Mouse (Mus musculus): Measurements from ENCODE around the gene Frmpd4. TPM values are rescaled to one million over a fixed set of nuclear protein-coding genes. Genes with fewer than 3 reads are reported as not detected.

The Frmpd4 gene
- total RNA-seq (2021): 10 to 100 TPM; 40.4 to 42.1 TPM

DNA sequence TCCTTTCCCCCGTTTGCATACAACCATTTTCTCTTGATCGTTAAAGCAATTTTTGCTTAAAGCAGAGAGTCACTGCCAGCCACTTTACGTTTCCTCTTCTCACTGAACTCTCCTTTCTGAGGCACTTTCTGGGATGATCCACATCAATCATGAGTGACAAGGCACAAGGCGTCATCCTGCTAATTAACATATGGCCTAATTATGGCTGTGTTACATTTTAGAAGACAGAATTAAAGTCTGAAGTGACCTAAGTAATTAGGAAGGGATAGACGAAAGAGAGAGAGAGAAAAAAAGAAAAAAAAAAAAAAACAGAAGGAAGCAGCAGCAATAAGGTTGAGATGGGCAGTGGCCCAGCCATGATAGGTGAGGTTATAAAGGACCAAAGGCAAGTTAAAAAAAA is at the start of gene Frmpd4:
Gene Frmpd4 (minus strand): TSS at position 101 of the 400 bp plus-strand sequence.
- intact Hi-C loops (cut with DNase I): no loop called here

DNA sequence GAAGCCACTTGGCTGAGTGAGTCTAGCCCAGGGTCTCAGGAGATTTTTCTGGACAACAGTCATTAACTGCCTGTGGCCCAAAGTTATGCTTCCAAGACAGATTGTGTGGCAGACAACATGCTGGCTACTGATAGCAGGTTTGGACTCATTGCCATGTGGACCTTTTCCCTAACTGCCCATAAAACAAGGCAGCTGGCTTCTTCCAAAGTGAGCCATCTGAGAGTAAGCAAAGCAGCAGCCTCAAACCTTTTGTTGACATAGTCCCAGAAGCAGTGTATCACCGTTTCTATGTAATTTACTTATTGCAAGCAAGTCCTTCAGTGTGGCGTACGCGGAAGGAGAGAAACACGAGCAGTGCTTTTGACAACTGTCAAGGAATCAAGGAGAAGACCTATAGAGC is 18.2 kb upstream of the Frmpd4 start:
- intact Hi-C loops (cut with DNase I): no loop called here
- DNase-seq (ENCODE audit: low spot score in 2 of 2): no peak

More for the DNA sequence above, at the start of gene Frmpd4:
- no peak for DNase-seq (ENCODE audit: low spot score in 2 of 2)

- intact Hi-C loops (cut with DNase I): no loop called here
Measured at GRCm38 (mm10) chrX:168584303-168584702, 7.3 kb upstream of the Frmpd4 start.

GRCm38 (mm10) chrX:168571808-168572207 is 5.2 kb downstream of the Frmpd4 start:
- intact Hi-C loops (cut with DNase I): no loop called here

More at GRCm38 (mm10) chrX:168584303-168584702, 7.3 kb upstream of the Frmpd4 start:
- no peak for DNase-seq (ENCODE audit: low spot score in 2 of 2)

GRCm38 (mm10) chrX:168569231-168569630 is 7.8 kb downstream of the Frmpd4 start:
- intact Hi-C loops (cut with DNase I): no loop called here
- DNase-seq (ENCODE audit: low spot score in 2 of 2): peak; percentile 28 to 71

More at GRCm38 (mm10) chrX:168571808-168572207, 5.2 kb downstream of the Frmpd4 start:
- DNase-seq (ENCODE audit: low spot score in 2 of 2): no peak

DNA sequence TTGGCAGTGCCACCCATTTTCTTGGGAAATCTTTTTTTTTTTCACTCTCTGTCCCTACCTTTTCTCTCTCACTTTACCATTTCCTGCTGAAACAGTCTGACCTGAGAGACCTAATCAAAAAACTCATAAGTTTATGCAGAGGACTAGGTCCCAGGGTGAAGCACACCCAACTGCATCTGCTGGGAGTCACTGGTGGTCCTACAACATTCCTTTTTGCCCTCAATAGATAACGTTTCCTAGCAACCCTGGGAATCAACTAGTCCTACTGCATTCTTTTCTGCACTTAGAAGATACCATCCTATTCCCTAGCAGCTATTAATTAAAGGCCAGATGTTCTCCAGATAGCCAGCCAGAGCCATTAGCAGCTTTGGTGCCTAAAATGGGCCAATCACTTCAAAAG is 71.8 kb downstream of the Frmpd4 start:
- intact Hi-C loops (cut with DNase I): no loop called here
- DNase-seq (ENCODE audit: low spot score in 2 of 2): no peak

- DNase-seq (ENCODE audit: low spot score in 2 of 2): no peak
- intact Hi-C loops (cut with DNase I): no loop called here
Measured at GRCm38 (mm10) chrX:168455233-168455632, 121.8 kb downstream of the Frmpd4 start.

DNA sequence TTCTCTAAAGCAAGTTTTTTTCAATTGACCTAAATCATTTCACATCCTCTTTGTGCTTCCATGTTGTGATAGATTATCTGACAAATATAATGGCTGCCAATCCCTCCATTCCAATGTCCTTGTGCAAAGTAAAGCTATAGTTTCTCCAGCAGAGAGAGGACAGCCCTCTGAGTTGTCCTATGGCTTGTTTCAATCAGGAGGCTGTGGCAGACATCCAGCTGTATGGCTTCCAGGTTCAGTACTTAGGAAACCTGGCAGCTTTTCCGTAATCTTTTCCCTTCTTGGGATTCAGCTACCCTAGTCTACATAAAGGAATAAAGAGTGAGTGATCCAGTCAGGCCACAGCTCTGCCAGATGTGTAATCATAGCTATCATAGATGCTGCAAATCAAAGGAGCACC is 145.8 kb downstream of the Frmpd4 start:
- intact Hi-C loops (cut with DNase I): no loop called here
- no peak for DNase-seq (ENCODE audit: low spot score in 2 of 2)

- DNase-seq (ENCODE audit: low spot score in 2 of 2): peak; percentile 6 to 67
- intact Hi-C loops (cut with DNase I): no loop called here
Measured at GRCm38 (mm10) chrX:168429814-168430213, 147.2 kb downstream of the Frmpd4 start.

- intact Hi-C loops (cut with DNase I): no loop called here
- peak in 1 of 2 experiments; percentile 42 for DNase-seq (ENCODE audit: low spot score in 2 of 2)
Measured at GRCm38 (mm10) chrX:168415403-168415802, 161.6 kb downstream of the Frmpd4 start.

GRCm38 (mm10) chrX:168403512-168403911 is 173.5 kb downstream of the Frmpd4 start:
- no peak for DNase-seq (ENCODE audit: low spot score in 2 of 2)
- intact Hi-C loops (cut with DNase I): no loop called here

DNA sequence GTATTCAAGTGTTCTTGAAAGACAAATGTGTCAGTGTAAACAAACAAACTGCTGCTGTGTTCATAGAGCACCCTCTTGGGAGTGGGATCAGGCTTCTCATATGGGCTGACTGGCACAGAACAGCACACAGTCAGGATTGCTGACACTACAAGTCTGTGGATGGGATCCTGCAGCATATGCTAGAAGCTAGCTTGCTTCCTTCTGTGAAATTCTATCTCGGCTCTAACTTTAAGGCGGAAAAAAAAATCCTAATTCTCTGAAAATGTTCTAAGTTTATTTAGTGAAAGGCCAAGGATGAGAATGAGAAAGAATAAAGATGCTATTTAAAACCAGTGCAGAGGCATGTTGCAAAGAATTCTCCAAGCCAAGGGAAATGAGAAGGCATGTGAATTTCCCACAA is 226.6 kb downstream of the Frmpd4 start:
- DNase-seq (ENCODE audit: low spot score in 2 of 2): peak; percentile 4 to 25
- intact Hi-C loops (cut with DNase I): no loop called here

GRCm38 (mm10) chrX:168349320-168350225 is 227.5 kb downstream of the Frmpd4 start:
- DNase-seq (ENCODE audit: low spot score in 2 of 2): no peak
- intact Hi-C loops (cut with DNase I): no loop called here

DNA sequence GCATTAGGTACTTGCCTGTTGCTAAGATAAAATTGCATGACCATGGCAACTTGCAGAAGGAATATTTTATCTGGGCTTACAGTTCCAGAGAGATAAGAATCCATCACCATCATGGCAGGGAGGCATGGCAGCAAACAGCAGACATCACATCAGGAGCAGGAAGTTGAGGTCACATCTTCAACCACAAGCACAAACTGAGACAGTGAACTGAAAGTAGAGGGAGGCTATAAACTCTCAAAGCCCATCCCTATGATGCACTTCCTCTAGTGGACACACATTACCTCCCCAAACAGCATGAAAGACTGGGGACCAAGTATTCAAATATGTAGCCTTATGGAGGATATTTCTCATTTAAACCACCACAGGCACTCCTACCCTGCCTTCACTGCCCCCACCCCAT is 238.8 kb downstream of the Frmpd4 start:
- intact Hi-C loops (cut with DNase I): no loop called here
- no peak for DNase-seq (ENCODE audit: low spot score in 2 of 2)

DNA sequence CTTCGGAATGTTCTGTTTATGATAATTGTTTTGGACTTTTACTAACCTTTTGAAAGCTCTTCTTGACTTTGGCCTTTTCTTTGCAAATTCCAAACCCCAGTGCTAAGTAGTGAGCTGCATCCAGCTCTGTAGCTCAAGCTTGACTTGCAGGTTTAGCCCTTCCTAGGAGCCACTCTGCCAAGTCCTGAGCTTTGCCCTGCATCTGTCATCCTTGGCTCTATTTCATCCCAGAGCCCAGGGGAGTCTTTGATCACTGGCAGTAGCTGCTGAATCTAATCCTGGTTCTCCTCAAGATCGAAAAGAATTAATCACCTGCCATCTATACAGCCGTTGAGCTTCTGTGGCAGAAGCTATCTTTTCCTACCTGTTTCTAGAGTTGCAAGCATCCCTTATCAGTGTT is 251.9 kb downstream of the Frmpd4 start:
- intact Hi-C loops (cut with DNase I): no loop called here
- DNase-seq (ENCODE audit: low spot score in 2 of 2): no peak

- intact Hi-C loops (cut with DNase I): no loop called here
- DNase-seq (ENCODE audit: low spot score in 2 of 2): no peak
Measured at GRCm38 (mm10) chrX:168312158-168312557, 264.9 kb downstream of the Frmpd4 start.

DNA sequence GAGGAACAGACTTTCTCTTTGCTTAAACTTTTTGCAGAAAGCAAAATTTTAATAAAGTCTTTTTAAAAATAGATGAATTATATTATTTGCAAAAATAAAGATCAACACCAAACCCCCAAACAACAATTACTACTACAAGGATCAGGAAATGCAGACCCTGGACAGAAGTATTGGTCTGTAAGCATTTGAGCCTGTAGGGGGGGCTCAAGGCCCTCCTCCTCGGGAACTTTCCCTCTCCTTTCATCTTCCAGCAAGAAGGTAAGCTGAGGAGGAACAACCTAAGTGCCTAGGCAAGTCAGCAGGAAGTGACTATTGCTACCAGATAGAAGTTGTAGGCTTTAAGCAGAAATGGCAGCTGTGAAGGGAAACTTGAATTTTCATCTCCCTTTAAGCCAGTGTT is 266.9 kb downstream of the Frmpd4 start:
- no peak for DNase-seq (ENCODE audit: low spot score in 2 of 2)
- intact Hi-C loops (cut with DNase I): no loop called here

DNA sequence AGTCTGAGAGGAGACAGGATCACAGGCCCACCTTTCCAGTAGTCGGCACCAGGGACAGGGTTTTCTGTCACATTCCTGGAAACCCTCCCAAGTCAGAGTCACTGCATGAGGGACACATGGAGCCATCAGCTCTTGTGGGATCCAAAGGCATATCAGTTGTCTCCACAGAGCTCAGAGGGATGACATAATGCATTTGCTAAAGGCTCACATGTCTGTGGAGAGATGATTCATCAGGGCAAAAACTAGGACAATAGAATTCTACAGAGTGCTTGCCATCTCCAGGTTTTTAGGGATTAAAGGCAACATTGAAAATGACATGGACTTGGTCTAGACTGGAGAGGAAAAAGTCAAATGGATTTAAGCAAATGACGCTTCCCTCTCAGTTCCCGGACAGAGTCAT is 284.5 kb downstream of the Frmpd4 start:
- intact Hi-C loops (cut with DNase I): no loop called here
- peak in 1 of 2 experiments; percentile 11 for DNase-seq (ENCODE audit: low spot score in 2 of 2)

DNA sequence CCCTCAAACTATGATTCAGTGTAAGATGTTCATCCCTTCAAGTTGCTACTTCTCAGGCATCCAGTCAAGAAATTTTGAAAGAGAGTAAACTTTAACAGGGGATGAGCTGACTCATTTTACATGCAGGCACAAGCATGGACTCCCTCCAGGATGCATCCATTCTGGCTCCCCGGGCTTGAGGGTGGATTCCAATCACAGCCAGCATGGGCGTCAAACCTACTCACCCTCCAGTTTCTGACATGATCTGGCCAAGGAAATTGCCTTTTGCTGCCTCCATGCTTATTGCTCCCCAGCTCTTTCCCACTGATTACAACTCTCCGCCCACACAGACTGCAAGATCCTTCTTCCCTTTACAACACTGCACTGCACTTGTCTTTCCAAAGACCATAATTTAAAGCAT is 370.0 kb downstream of the Frmpd4 start:
- peak in 1 of 2 experiments; percentile 60 for DNase-seq (ENCODE audit: low spot score in 2 of 2)
- intact Hi-C loops (cut with DNase I): no loop called here

- intact Hi-C loops (cut with DNase I): no loop called here
- DNase-seq (ENCODE audit: low spot score in 2 of 2): peak; percentile 20 to 79
Measured at GRCm38 (mm10) chrX:168191944-168192343, 385.1 kb downstream of the Frmpd4 start.

GRCm38 (mm10) chrX:168189563-168189962 is 387.5 kb downstream of the Frmpd4 start:
- intact Hi-C loops (cut with DNase I): no loop called here
- DNase-seq (ENCODE audit: low spot score in 2 of 2): no peak
